Mouse (Mus musculus) lung, embryonic 16.5 days (tissue): ENCODE results near the gene Ppp4r3b. TPM values are rescaled to one million over a fixed set of nuclear protein-coding genes. Genes with fewer than 3 reads are reported as not detected.

Source experiments
- ATAC-seq: fragments of 200-750 bp; cut with Nextera tagmentation; 2 replicates; pipeline ENCODE4 v1.8.0; 2017; ENCODE audit warnings: low read depth, mild to moderate bottlenecking, moderate library complexity
- H3K27ac ChIP-seq: fragments of 300-500 bp; sonication (generic); 2 replicates; pipeline ENCODE4 v1.5.1; 2014; ENCODE audit warnings: mild to moderate bottlenecking, control low read depth, low read length
- H3K27me3 ChIP-seq: fragments of 300-500 bp; sonication (generic); 2 replicates; pipeline ENCODE4 v1.6.1; 2014; ENCODE audit warnings: low read depth, low read length, mixed read lengths; ENCODE audit not compliant: control insufficient read depth, insufficient read depth
- H3K36me3 ChIP-seq: fragments of 300-500 bp; sonication (generic); 2 replicates; pipeline ENCODE4 v1.6.1; 2014; ENCODE audit warnings: low read length; ENCODE audit not compliant: control insufficient read depth, insufficient read depth
- H3K4me1 ChIP-seq: fragments of 300-500 bp; sonication (generic); replicated peaks from 2 replicates; pipeline ENCODE4 v1.6.1; 2014; ENCODE audit warnings: low read length, mixed read lengths; ENCODE audit not compliant: control insufficient read depth, insufficient read depth
- H3K4me2 ChIP-seq: fragments of 300-500 bp; sonication (generic); 2 replicates; pipeline ENCODE4 v1.6.1; 2014; ENCODE audit warnings: low read depth, low read length, control low read depth
- H3K4me3 ChIP-seq: fragments of 300-500 bp; sonication (generic); 2 replicates; pipeline ENCODE4 v1.5.1; 2014; ENCODE audit warnings: mild to moderate bottlenecking, low read length, control low read depth
- H3K9ac ChIP-seq: fragments of 300-500 bp; sonication (generic); 2 replicates; pipeline ENCODE4 v1.6.1; 2014; ENCODE audit warnings: low read length, control low read depth
- H3K9me3 ChIP-seq: fragments of 300-500 bp; sonication (generic); 2 replicates; pipeline ENCODE4 v1.6.1; 2016; ENCODE audit warnings: low read length; ENCODE audit not compliant: control insufficient read depth
- WGBS: fragments of 180-500 bp; shearing (Covaris S2); extraction: QIAGEN DNeasy Blood & Tissue Kit; methylation state at CpG from one replicate; pipeline ENCODE4 v1.1.7; 2014; 5-methylcytosine and 5-hydroxymethylcytosine counted together
- polyA plus RNA-seq: library from polyadenylated mRNA; unstranded; fragments of >200 nt; fragmentation: Nextera tagmentation; extraction: Ambion mirVana; gene quantifications from 2 replicates; pipeline ENCODE4 v1.2.1, GENCODE M21; 2015

Gene Ppp4r3b
- polyA plus RNA-seq, 1 experiment from 2014 or later, result 87.4 TPM

DNA sequence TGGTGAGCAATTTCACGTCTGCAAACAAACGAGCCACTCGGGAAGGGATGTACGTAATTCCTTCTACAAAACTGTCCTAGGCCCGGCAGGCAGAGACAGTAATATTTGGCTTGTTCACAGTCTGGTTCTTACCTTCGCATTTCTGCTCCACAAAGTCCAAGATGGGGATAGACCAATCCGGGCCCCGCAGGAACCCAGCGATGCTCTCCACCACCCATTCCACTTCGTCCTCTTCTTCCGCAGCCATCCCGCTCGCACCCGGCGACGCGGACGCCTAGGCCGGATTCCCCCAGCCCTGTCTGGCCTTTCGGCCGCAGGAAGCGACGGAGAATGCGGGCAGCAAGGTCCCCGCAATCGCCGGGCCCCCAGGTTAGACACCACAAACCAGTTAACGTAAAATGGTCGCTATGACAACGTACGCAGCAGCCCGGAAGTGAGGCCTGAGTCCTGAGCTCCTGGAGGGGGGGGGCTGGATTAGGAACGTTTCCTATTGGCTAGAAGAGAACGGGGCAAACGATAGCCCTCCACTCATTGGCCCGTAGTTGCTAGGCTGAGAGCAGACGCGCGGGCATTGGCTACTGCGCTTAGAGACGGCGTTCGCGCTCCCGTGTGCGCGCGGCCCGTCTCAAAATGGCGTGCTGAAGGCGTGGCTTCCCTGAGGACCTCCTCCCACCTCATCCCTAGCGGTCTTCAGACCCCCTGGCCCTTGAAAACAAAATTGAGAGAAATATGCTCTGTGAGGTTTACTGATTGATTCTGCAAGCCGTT, 74.4 kb downstream of the Ppp4r3b start, which contains the start of gene Cfap36:
Gene Cfap36, minus strand, starts transcription at position 527 of the 768 bp plus-strand sequence.
- H3K4me3 ChIP-seq, result peak within 1 kb of the TSS; percentile 74
- no peaks in the 10 kb centered on the region; the same call in 1 of the 2 replicates for H3K36me3 ChIP-seq
- ATAC-seq, result peak; percentile 100
- H3K27ac ChIP-seq, result peak within 1 kb of the TSS; percentile 26
- H3K9ac ChIP-seq, result peak within 1 kb of the TSS; percentile 70
- peak within 1 kb of the TSS; percentile 92 for H3K4me2 ChIP-seq
- peaks cover 13% of the 10 kb centered on the region for H3K4me1 ChIP-seq
- H3K27me3 ChIP-seq, result no peaks in the 10 kb centered on the region
- no peaks in the 10 kb centered on the region for H3K9me3 ChIP-seq
- under 1% methylated on average over 53 of the region's 53 CpGs for WGBS

DNA sequence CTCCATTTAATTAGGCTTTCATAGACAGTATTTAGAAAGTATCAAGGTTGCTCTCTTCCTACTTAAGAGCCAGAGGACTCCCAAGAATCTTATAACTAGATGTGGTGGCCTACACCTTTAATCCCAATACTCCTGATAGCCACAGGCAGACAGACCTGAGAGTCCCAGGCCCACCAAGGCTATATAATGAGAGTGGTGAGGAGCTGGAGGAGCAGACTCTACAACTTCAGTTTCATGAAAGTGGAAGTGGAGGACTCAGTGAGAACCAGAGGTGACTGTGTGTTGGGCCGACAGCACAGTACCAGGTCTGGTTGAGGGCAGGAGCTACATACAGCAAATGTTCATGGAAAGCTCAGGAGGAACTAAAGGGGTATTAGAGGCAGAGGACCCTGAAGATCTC, 75.0 kb downstream of the Ppp4r3b start:
- ATAC-seq, result no peak
- Histone ChIP-seq H3K4me3 (peak overlapping the region; percentile 74), H3K4me2 (peak overlapping the region; percentile 57), H3K9me3 (no peaks in the 10 kb centered on the region), H3K9ac (no peak overlapping the region), H3K27me3 (no peaks in the 10 kb centered on the region), H3K36me3 (no peaks in the 10 kb centered on the region; the same call in 1 of the 2 replicates), H3K4me1 (peaks cover 13% of the 10 kb centered on the region), H3K27ac (no peak overlapping the region)
- 96% methylated on average over 1 of the region's 1 CpGs for WGBS

DNA sequence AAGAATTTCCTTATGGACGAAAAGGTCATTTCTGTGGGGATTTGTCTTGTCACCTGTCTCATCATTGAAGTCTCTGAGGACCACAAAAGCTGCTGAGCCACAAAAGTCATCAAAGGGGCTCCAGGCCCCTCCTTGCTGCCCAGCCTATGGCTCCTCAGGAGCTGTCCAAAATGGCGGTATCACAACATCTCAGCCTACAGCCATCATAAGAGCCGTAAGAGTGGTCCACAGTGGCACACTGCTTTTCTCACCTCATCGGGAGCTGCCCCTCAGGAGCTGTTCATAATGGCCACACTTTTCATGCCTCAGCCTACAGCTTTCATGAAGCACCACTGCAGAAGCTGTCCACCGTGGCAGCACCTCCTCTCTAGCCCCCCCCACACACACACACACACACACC, 75.7 kb downstream of the Ppp4r3b start:
- H3K4me3 ChIP-seq, result no peak overlapping the region

DNA sequence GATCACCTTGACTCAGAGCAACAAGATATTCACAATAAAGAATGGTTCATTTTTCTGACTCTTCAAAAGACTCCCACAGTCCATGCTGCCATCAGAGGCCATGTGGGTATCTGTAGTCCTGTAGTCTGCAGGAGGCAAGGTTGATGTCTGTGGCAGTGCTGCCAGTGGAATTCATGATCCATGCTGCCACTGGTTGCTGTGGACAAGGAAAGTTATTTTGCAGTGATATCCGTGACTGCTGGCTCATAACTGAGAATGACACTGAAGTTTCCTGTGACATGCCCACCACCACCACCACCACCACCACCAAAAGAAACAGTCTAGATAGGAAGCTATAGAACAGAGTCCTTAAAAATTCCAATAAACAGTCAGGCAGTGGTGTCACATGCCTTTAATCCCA, 82.0 kb downstream of the Ppp4r3b start:
- Histone ChIP-seq H3K36me3 (no peaks in the 10 kb centered on the region), H3K9me3 (no peaks in the 10 kb centered on the region), H3K4me3 (no peak overlapping the region), H3K27me3 (no peaks in the 10 kb centered on the region), H3K4me2 (no peak overlapping the region), H3K4me1 (no peaks in the 10 kb centered on the region), H3K27ac (no peak overlapping the region), H3K9ac (no peak overlapping the region)
- WGBS, result 63% methylated on average over 1 of the region's 1 CpGs
- ATAC-seq, result no peak

More for the DNA sequence above, 75.7 kb downstream of the Ppp4r3b start:
- Histone ChIP-seq H3K4me2 (no peak overlapping the region), H3K27ac (no peak overlapping the region), H3K4me1 (peaks cover 13% of the 10 kb centered on the region), H3K36me3 (no peaks in the 10 kb centered on the region; the same call in 1 of the 2 replicates), H3K9ac (no peak overlapping the region), H3K27me3 (no peaks in the 10 kb centered on the region), H3K9me3 (no peaks in the 10 kb centered on the region)
- 92% methylated on average over 5 of the region's 5 CpGs for WGBS
- ATAC-seq, result no peak

DNA sequence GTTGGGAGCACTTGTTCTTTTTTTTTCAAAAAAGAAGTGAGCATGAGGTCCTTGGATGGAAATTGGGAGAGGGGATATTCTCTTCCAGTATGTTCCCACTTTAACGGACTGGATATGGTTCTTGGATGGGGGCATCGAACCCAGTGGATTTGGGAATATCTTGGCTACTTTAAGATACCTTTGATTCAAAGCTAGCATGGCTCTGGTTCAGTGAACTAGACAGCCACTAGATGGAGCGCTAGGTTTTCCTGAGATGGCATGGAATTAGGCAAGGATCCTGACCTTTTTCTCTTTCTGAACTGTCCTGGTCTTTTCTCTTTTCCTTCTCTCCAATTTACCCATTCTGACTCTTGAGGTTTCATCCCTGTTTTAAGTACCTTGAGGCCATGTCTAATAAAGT, 95.1 kb downstream of the Ppp4r3b start:
- Histone ChIP-seq H3K27ac (no peak overlapping the region), H3K27me3 (no peaks in the 10 kb centered on the region), H3K4me1 (no peaks in the 10 kb centered on the region), H3K4me2 (no peak overlapping the region), H3K4me3 (no peak overlapping the region), H3K36me3 (no peaks in the 10 kb centered on the region), H3K9ac (no peak overlapping the region), H3K9me3 (no peaks in the 10 kb centered on the region)
- WGBS, result 23% methylated on average over 3 of the region's 3 CpGs
- ATAC-seq, result no peak

Other genes starting within 250 kb of the Ppp4r3b start
- 34.4 and 38.8 TPM in 2 replicates for gene Pnpt1, start 42.1 kb upstream of the Ppp4r3b start, polyA plus RNA-seq
- 71.6 and 76.8 TPM in 2 replicates for gene Cfap36, start 74.5 kb downstream of the Ppp4r3b start, polyA plus RNA-seq
- 22.2 and 22.4 TPM in 2 replicates for gene Ccdc88a, start 200.8 kb downstream of the Ppp4r3b start, polyA plus RNA-seq